Mouse (Mus musculus): ENCODE results near the gene Dhfr.

DNA sequence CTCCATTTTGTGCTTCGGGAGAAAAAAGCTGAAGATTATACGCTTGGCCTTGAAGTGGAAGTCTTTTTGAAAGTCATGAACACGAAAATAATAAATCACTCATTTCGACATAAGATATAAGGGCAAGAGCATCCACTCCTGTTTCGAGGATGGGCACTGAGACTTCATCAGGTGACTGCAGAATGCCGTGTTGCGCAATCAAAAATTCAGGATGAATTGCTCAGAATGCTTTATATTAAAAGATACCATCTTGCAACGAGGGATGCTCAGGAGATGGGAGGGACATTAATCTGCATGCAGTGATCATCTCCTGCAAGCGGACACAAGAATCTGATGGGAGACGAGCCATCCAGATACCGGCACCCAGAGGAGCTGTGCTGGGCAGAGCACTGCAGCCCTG is 65.1 kb downstream of the Dhfr start:
- TF ChIP-seq POLR2A (IDR thresholded peaks at IDR 0.05; ENCODE audit: extremely low read depth, insufficient read depth, low read length): no peak
- no peak for TF ChIP-seq CTCF (IDR thresholded peaks at IDR 0.05; ENCODE audit: low read depth, low read length)
